Mouse (Mus musculus): Measurements from ENCODE around the gene Zfp882. TPM values are rescaled to one million over a fixed set of nuclear protein-coding genes. Genes with fewer than 3 reads are reported as not detected.
A peak's percentile ranks its signal among the peaks of the same experiment; 100 is the strongest.
"Not testable (repeated sequence)": the region's sequence is repeated elsewhere in the genome, so short reads cannot be mapped to it uniquely, and the experiment has no call there.

Zfp882 gene
- polyA plus RNA-seq, 1 experiment from 2014 or later = 7.2 TPM

GRCm38 (mm10) chr8:71912286-71912685, 3.9 kb downstream of the Zfp882 start:
- no peak for DNase-seq (ENCODE audit: low spot score)

DNA sequence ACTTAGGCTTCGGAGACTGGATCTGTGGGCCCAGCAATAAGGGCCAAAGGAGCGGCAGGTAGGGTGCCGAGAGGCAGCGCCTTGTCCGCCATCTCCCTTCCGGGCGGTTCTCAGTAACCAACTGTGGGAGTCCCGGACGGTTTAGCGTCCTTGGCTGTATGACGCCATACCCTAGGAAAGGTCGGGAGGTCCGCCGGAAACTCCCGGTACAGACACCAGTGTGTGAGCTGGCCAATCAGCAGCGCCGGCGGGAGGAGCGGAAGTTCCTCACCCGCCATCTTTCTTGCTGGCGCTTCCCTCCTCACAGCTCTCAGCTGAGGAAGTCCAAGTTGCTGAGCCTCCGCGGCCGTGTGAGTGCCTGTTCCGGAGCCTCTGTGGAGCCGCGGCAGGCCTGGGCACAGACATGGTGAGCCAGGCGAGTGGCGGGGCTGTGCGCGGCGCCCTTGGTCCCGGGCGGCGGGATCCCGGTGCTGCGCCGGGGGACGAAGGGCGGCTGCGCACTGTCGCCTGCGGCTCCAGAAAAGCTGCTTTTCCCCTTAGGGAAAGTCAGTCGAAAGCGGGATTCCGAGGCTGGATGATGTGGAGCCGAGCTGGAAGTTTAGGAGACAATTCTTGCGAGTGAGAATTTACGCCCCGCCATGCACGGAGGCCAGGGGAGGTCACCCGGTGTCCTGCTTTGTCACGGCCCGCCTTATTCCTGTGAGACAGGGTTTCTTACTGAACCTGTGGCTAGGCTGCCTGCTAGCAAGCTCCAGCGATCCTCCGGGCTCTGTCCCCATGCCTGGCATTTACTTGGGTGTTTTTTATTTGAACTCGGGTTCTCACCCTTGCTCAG, 14.4 kb downstream of the Zfp882 start:
- H3K4me2 ChIP-seq (ENCODE audit: low read depth) = peak overlapping the region; percentile 55
- H3K9me3 ChIP-seq (ENCODE audit: control insufficient read depth, low read length) = no peaks in the 10 kb centered on the region
- no peaks in the 10 kb centered on the region for H3K36me3 ChIP-seq (ENCODE audit: control insufficient read depth, insufficient read depth, low read length)
- under 1% methylated on average over 57 of the region's 57 CpGs for WGBS
- ATAC-seq (ENCODE audit: insufficient read depth, low FRiP score, low TSS enrichment) (peak; percentile 99), DNase-seq (ENCODE audit: low spot score) (peak; percentile 94)
- peak overlapping the region; percentile 72 for H3K9ac ChIP-seq (ENCODE audit: low read length)
- H3K27ac ChIP-seq (ENCODE audit: low read depth, low read length) = peak overlapping the region; percentile 93
- H3K4me1 ChIP-seq (ENCODE audit: control insufficient read depth, insufficient read depth, low read length) = no peaks in the 10 kb centered on the region
- no peaks in the 10 kb centered on the region for H3K27me3 ChIP-seq (ENCODE audit: control insufficient read depth, insufficient read depth, low read length)
- H3K4me3 ChIP-seq (ENCODE audit: low read depth, low read length) = peak overlapping the region; percentile 55

More at GRCm38 (mm10) chr8:71912286-71912685, 3.9 kb downstream of the Zfp882 start:
- Histone ChIP-seq H3K36me3 (ENCODE audit: control insufficient read depth, insufficient read depth, low read length) (peaks cover 5% of the 10 kb centered on the region), H3K4me1 (ENCODE audit: control insufficient read depth, insufficient read depth, low read length) (no peaks in the 10 kb centered on the region), H3K27me3 (ENCODE audit: control insufficient read depth, insufficient read depth, low read length) (no peaks in the 10 kb centered on the region), H3K27ac (ENCODE audit: low read depth, low read length) (no peak overlapping the region), H3K4me3 (ENCODE audit: low read depth, low read length) (no peak overlapping the region), H3K4me2 (ENCODE audit: low read depth) (no peak overlapping the region), H3K9ac (ENCODE audit: low read length) (no peak overlapping the region), H3K9me3 (ENCODE audit: control insufficient read depth, low read length) (no peaks in the 10 kb centered on the region)
- WGBS = 82% methylated on average over 2 of the region's 2 CpGs
- no peak for ATAC-seq (ENCODE audit: insufficient read depth, low FRiP score, low TSS enrichment)

- Histone ChIP-seq H3K4me2 (ENCODE audit: low read depth) (no peak overlapping the region), H3K27me3 (ENCODE audit: control insufficient read depth, insufficient read depth, low read length) (no peaks in the 10 kb centered on the region), H3K27ac (ENCODE audit: low read depth, low read length) (no peak overlapping the region), H3K9ac (ENCODE audit: low read length) (no peak overlapping the region), H3K9me3 (ENCODE audit: control insufficient read depth, low read length) (no peaks in the 10 kb centered on the region), H3K36me3 (ENCODE audit: control insufficient read depth, insufficient read depth, low read length) (peaks cover 3% of the 10 kb centered on the region), H3K4me1 (ENCODE audit: control insufficient read depth, insufficient read depth, low read length) (no peaks in the 10 kb centered on the region), H3K4me3 (ENCODE audit: low read depth, low read length) (no peak overlapping the region)
- WGBS = 96% methylated on average over 5 of the region's 5 CpGs
- DNase-seq (ENCODE audit: low spot score) = no peak
- ATAC-seq (ENCODE audit: insufficient read depth, low FRiP score, low TSS enrichment) = no peak
Observed at GRCm38 (mm10) chr8:71925791-71926190, 17.4 kb downstream of the Zfp882 start.

DNA sequence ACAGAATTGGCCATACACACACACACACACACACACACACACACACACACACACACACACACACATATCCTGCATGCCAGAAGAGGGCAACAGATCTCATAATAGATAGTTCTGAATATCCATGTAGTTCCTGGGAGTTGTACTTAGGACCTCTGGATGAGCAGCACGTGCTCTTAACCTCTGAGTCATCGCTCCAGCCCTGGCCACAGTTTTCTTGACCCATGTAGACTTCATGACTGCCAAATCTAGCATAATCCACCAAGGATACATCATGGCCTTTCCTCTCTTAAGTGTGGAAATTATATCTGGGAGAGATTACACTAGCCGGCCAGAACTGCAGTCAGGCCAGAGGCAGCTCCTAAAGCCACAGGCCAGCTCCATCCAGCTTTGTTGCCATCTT, 18.1 kb downstream of the Zfp882 start:
- Histone ChIP-seq H3K4me2 (ENCODE audit: low read depth) (no peak overlapping the region), H3K9me3 (ENCODE audit: control insufficient read depth, low read length) (0 out of 2 replicates have a peak, but pooled peaks cover 2% of the 10 kb centered on the region), H3K4me1 (ENCODE audit: control insufficient read depth, insufficient read depth, low read length) (no peaks in the 10 kb centered on the region), H3K9ac (ENCODE audit: low read length) (no peak overlapping the region), H3K27ac (ENCODE audit: low read depth, low read length) (no peak overlapping the region), H3K27me3 (ENCODE audit: control insufficient read depth, insufficient read depth, low read length) (no peaks in the 10 kb centered on the region), H3K36me3 (ENCODE audit: control insufficient read depth, insufficient read depth, low read length) (peaks cover 6% of the 10 kb centered on the region), H3K4me3 (ENCODE audit: low read depth, low read length) (no peak overlapping the region)
- no peak for DNase-seq (ENCODE audit: low spot score)
- WGBS = 100% methylated on average over 3 of the region's 3 CpGs
- no peak for ATAC-seq (ENCODE audit: insufficient read depth, low FRiP score, low TSS enrichment)

DNA sequence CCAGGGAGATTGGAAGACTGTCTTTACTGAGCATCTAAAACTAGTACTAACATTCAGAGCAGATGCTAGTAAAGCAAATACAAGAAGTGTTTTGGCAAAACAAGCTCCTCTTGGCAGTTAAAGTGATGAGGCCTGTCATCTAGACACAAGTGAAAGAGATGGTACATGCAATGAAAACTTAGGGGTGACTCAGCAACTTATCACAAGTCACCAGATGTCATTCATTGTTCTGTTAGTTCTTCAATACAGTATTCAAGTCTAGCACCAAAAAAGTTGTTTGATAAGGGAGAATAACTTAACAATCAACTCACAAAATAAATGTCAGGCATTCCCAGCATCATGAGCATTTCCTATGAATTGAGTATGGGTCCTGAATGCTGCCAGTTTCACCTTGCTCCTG, 19.4 kb downstream of the Zfp882 start:
- 0 out of 2 replicates have a peak, but pooled peaks cover 3% of the 10 kb centered on the region for H3K9me3 ChIP-seq (ENCODE audit: control insufficient read depth, low read length)
- H3K27me3 ChIP-seq (ENCODE audit: control insufficient read depth, insufficient read depth, low read length) = no peaks in the 10 kb centered on the region
- no peak for DNase-seq (ENCODE audit: low spot score)
- H3K4me2 ChIP-seq (ENCODE audit: low read depth) = no peak overlapping the region
- ATAC-seq (ENCODE audit: insufficient read depth, low FRiP score, low TSS enrichment) = no peak
- no peaks in the 10 kb centered on the region for H3K4me1 ChIP-seq (ENCODE audit: control insufficient read depth, insufficient read depth, low read length)
- no peak overlapping the region for H3K9ac ChIP-seq (ENCODE audit: low read length)
- peaks cover 7% of the 10 kb centered on the region for H3K36me3 ChIP-seq (ENCODE audit: control insufficient read depth, insufficient read depth, low read length)
- H3K4me3 ChIP-seq (ENCODE audit: low read depth, low read length) = no peak overlapping the region
- H3K27ac ChIP-seq (ENCODE audit: low read depth, low read length) = no peak overlapping the region

GRCm38 (mm10) chr8:71938037-71938436, 29.6 kb downstream of the Zfp882 start:
- not testable (repeated sequence) for H3K4me1 ChIP-seq (ENCODE audit: control insufficient read depth, insufficient read depth, low read length); H3K27me3 ChIP-seq (ENCODE audit: control insufficient read depth, insufficient read depth, low read length); H3K4me3 ChIP-seq (ENCODE audit: low read depth, low read length); DNase-seq (ENCODE audit: low spot score); H3K4me2 ChIP-seq (ENCODE audit: low read depth); H3K36me3 ChIP-seq (ENCODE audit: control insufficient read depth, insufficient read depth, low read length); H3K9me3 ChIP-seq (ENCODE audit: control insufficient read depth, low read length); ATAC-seq (ENCODE audit: insufficient read depth, low FRiP score, low TSS enrichment); H3K27ac ChIP-seq (ENCODE audit: low read depth, low read length); H3K9ac ChIP-seq (ENCODE audit: low read length)
- WGBS = 83% methylated on average over 2 of the region's 2 CpGs

DNA sequence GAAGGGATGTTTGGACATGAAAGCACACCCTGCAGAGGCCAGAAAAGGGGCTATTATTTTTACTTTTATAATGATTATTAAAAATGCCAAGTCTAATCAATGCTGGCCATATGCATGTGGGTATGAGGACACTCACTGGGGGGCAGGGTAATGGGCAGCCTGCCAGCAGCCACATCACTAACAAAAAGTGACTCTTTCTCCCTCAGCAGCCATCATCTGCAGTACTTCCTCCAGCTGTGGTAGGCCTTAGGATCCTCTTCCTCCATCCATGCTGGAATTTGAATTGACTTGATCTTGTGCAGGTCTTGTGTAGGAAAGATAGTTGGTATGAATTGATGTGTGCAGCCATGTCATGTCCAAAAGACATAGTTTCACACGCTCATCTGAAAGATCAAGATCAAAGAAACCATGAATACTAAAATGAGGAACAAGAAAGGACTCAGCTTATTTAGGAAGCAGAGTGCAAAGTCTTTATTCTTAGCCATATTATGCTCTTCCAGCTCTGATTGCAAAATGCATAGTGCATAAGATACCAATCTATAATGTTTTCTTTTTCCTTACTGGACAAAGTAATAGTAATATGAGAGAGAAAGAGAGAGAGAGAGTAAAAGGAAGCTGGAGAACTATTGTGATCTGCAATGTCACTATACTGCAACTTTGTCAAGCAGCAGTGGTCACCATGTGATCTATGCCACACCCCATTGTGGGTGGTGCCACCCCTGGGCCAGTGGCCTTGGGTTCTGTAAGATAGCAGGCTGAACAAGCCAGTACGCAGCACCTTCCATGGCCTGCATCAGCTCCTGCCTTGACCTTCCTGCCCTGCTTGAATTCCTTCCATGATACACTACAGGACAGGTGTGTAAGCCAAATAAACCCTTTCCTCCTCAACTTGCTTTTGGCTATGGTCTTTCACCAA, 32.1 kb downstream of the Zfp882 start:
- Histone ChIP-seq H3K4me2 (ENCODE audit: low read depth) (no peak overlapping the region), H3K4me1 (ENCODE audit: control insufficient read depth, insufficient read depth, low read length) (no peaks in the 10 kb centered on the region), H3K9me3 (ENCODE audit: control insufficient read depth, low read length) (no peaks in the 10 kb centered on the region), H3K4me3 (ENCODE audit: low read depth, low read length) (no peak overlapping the region), H3K27me3 (ENCODE audit: control insufficient read depth, insufficient read depth, low read length) (no peaks in the 10 kb centered on the region), H3K27ac (ENCODE audit: low read depth, low read length) (no peak overlapping the region), H3K9ac (ENCODE audit: low read length) (no peak overlapping the region), H3K36me3 (ENCODE audit: control insufficient read depth, insufficient read depth, low read length) (no peaks in the 10 kb centered on the region)
- 76% methylated on average over 2 of the region's 2 CpGs for WGBS
- DNase-seq (ENCODE audit: low spot score) (no peak), ATAC-seq (ENCODE audit: insufficient read depth, low FRiP score, low TSS enrichment) (no peak)

DNA sequence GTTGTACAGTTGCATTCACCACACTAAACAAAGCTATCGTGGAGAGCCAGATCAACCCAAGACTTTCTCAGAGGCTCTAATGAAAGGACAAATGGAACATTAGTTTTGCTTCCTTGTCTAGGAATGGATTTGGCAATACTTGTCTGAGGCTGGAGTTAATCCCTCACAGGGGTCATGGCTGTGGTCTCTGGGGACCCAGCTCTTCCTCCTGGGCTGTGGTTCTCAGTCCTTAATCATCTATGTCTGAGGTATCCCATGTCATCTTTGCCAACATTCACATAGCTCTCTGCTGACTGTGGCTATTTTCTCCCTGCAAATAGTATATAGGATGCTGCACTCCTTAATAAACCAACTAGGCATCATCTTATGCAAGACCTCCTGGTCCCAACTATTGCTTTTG, 33.4 kb downstream of the Zfp882 start:
- Histone ChIP-seq H3K4me3 (ENCODE audit: low read depth, low read length) (no peak overlapping the region), H3K4me2 (ENCODE audit: low read depth) (no peak overlapping the region), H3K27me3 (ENCODE audit: control insufficient read depth, insufficient read depth, low read length) (no peaks in the 10 kb centered on the region), H3K9me3 (ENCODE audit: control insufficient read depth, low read length) (no peaks in the 10 kb centered on the region), H3K27ac (ENCODE audit: low read depth, low read length) (no peak overlapping the region), H3K4me1 (ENCODE audit: control insufficient read depth, insufficient read depth, low read length) (no peaks in the 10 kb centered on the region), H3K9ac (ENCODE audit: low read length) (no peak overlapping the region), H3K36me3 (ENCODE audit: control insufficient read depth, insufficient read depth, low read length) (no peaks in the 10 kb centered on the region)
- no peak for ATAC-seq (ENCODE audit: insufficient read depth, low FRiP score, low TSS enrichment)
- DNase-seq (ENCODE audit: low spot score) = no peak
- WGBS = 94% methylated on average over 1 of the region's 1 CpGs

Measured in neural tube, embryonic 11.5 days (tissue).